Mouse (Mus musculus): ENCODE data around the gene Abi3.

- TF ChIP-seq CTCF (IDR thresholded peaks at IDR 0.05; ENCODE audit: low read depth) (peak; percentile 59), EP300 (optimal IDR thresholded peaks at IDR 0.05) (no peak)
Observed at GRCm38 (mm10) chr11:95785675-95786074, 56.6 kb downstream of the Abi3 start.
